Mouse (Mus musculus) frontal cortex, postnatal 36 days (tissue): ENCODE results near the gene Hoxa5.

Experiments
- DNase-seq, 2 experiments: peaks; one replicate each; pipeline ENCODE4 v3.0.0; 2022; ENCODE audit warnings: low spot score in 2 of 2

Gene Hoxa5

DNA sequence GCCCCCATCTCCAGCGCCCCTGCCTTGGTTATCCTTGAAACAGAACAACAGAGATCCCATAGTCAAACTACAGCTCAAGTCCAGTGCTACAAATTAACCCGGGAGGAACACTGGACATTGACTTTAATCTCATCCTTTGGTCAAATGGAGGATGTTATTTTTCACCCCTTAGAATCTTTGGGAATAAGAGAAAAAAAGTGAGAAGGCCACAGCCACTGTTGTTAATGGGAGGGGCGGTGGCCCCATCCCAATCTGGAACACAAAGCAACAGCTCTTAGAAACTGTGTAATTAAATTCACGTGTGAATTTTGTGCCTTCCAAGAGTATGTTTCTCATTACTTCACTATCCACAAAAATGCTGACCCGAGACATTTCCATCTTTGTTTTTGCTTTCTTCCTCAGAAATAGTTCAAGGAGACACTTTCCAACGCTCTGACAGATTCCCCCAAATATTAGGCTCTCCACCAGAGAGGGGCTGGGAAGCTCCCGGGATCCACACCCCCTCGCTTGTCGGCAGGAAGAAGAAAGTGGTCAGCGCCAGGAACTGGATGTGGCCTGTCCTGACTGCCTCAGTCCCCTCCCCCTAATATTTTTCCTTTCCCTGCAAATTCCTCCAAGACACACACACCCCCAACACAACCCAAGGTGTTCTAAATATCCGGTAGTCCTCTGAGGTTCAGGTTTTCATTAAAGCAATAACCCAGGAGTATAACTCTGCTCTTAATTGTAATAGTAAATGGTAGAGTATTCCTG, 23.3 kb upstream of the Hoxa5 start:
- no peak for DNase-seq

DNA sequence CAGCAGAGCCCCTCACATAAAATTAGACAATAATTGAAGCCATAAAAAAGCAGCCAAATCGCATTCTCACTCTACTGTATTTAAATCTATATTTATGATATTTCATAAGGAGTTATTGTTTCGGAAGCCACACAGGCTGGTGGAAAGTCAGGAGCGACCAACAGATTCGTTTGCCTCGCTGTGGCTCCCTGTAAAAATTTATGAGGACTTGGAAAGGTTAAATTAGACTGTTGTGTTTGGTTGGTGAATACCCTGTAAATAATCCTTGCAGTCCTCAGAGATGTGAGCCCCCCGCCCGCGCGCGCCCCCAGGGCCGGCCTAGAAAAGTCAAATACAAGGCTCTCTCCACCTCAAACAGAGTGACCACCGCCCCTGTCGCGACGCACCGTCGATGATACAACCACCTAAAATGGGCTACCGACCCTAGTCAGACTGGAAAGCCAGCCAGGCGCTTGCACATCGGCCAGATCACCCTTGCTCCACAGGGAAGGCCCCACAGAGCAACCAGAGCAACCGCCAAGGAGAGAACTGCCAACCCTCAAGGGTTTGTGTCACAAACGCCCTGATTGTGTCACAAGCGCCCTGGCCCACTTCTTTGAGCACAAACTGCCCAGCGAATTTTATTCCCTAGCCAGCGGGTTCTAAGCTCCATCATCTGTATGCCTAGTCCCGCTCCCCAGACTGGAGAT, 22.3 kb upstream of the Hoxa5 start:
- no peak for DNase-seq

DNA sequence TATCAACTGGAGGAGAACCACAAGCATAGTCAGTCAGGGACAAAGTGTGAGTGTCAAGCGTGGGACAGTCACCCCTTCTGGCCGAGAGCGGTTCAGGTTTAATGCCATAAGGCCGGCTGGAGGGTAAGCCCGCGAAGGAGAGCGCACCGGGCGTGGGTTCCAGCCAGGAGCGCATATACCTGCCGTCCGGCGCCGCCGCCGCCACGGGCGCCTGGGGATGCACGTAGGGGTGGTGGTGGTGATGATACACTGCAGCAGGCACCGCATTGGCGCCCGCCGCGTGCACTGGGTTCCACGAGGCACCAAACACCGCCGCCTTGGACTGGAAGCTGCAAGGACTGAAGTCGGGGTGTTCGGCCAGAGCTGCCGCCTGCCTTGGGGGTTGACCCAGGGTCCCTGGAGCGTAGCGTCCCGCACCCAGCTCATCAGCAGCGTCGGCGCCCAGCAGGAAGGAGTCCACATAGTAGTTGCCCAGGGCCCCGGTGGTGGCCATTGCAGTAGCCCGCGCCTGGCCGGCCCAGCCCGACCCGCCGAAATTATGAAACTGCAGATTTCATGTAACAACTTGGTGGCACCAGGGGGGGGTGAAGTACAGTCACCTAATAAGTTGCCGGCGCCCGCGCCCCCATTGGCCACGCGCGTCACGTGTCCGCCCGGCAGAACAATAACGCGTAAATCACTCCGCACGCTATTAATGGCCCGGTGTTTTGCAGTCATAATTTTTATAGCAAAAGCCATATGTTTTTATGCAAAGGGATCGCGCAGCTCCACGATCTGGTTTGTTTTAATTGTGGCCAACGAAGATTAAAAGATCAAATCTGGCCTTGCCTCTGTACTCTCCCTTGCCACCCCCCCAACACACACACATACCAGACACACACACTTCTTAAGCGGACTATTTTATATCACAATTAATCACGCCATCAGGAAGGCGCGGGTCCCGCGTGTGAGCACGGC, 21.5 kb upstream of the Hoxa5 start:
- DNase-seq, result no peak

DNA sequence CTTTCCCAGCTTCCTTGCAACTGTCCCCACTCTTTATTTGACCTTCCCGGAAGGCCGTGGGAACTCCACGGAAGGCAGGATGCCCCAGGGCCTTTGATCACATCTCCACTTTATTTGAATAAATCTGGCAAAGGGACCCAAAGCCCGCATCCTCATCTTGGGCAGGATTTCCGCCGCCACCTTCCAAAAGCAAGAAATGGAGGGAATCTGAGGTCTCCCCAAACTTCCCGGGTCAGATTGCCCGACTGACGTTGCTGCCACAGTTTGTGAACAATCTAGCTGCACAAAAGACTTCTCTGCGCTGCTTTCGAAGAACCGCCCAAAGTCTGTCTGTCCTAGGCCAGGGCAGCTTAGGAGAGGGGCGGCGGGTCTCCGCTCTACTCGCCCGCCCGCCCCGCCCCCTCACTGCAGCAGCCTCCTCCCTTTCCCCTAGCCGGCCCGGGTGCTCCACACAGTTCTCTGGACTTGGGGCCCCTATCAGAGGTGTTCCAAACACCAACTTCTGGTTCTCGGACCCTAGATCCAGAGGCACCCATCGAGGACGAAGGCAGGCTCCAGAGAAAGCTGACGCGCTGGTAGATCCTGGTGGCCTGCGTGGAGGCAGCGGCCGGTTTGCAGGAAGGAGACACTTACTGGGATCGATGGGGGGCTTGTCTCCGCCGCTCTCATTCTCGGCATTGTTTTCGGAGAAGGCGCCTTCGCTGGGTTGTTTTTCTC, 20.7 kb upstream of the Hoxa5 start:
- DNase-seq, result no peak

DNA sequence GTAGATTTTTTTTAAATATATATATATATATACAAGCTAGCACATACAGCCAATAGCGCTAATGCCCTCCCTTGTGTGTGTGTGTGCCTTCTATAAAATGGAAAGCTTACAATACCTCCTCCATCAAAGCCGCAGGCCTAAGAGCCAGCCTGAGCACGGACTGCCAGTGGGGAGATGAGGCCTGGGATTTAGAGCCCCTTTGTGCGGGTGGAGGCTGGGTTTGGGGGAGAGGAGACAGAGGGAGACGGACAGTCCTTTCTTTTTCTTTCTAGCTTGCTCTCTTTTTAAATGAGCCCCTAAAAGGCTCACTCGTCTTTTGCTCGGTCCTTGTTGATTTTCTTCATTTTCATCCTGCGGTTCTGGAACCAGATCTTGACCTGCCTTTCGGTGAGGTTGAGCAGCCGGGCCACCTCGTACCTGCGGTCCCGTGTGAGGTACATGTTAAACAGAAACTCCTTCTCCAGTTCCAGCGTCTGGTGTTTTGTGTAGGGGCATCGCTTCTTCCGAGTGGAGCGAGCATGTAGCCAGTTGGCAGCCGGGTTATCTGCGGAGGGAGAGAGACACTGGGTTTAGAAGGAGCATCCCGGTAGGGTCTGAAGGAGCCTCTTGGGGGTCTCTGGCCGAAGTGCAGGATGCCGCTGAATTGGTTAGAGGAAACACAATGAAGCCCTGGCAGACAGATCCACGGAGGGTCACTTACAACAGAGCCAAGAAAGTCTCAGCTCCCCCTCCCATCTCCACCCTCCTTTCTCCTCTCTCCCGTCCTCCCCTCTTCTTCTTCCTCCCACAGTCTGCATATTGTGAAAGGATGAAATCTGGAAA, 19.8 kb upstream of the Hoxa5 start:
- no peak for DNase-seq

DNA sequence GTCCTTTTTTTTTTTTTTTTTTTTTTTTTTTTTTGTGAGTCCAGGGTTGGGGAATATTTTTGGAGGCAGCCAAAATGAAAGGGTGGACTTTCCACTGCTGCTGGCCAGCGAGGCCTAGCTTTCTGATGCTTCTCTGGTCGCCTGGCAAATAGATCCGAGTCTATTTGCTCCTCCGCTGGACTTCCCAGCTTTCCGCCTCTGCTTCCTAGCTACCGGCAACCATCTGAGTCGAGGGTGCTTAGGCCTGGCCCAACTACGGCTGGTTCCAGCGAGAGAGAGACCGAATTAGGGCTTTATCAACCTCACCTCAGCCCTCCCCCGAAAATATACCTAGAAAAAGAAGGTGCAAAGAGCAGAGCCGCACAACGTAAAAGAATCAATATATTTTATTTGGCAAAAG, 18.3 kb upstream of the Hoxa5 start:
- DNase-seq, result no peak

DNA sequence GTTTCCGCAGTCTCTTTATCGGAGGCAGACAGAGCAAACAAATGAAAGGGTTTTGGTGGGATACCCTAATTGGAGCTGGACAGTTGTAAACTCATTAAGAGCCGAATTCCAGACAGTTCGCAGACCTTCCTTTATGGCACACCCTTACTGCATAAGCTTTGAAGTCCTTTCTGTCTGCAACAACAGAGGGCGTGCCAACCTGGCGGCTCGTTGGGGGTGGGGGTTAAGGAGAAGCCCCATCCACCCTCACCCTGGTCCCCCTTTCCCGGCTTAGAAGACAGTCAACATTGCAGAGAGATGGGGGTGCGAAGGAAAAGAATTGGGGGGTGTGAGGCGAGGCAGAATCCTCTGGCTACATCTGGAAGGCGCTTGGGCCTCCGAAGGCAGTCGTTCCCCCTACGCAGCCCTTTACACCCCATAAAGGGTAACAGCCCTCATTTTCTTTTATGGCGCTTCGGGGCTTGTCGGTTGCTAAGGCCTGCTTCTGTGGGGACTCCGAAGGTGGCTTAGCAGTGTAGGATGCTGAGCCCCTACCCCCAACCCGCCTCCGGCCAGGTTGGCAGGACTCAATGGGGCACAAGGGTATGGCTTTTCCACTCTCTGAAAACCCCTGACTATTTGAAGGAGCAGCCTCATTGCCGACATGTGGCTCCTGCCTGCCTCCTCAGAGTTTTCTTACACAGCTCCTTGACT, 17.8 kb upstream of the Hoxa5 start:
- no peak for DNase-seq

DNA sequence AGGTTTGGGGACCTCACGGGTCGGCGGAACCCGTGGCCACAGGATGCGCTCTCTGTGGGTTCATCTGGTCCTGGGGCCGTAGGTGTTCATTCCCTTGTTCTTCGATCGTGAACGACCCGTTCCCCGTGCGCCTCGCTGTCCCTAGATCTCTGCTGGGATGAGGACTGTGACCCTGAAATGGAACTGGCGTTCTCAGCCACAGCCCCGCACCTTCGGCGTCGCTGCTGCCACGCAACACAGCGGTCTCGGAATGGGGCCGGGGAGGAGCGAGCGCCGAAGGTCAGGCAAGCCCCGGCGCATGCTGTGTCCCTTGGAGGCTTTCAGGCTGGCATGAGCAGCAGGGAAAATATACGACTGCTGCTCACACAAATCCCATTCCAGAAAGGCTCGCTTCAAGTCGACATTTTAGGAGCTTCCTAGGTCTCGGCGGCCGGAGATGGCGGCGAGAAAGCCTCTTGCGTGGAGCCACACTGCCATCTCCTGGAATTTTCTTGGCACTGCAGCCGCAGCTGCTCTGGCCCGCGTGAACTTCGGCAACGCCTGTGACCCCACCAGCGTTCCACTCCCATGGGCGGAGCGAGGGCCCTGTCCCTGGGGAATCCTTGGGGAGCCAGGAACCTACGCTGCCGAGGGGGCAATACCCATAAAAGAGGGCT, 17.1 kb upstream of the Hoxa5 start, which contains the start of gene Hoxa7:
TSS of gene Hoxa7 (minus strand) at position 518 of the 656 bp plus-strand sequence.
- peak; percentile 80 to 85 for DNase-seq

DNA sequence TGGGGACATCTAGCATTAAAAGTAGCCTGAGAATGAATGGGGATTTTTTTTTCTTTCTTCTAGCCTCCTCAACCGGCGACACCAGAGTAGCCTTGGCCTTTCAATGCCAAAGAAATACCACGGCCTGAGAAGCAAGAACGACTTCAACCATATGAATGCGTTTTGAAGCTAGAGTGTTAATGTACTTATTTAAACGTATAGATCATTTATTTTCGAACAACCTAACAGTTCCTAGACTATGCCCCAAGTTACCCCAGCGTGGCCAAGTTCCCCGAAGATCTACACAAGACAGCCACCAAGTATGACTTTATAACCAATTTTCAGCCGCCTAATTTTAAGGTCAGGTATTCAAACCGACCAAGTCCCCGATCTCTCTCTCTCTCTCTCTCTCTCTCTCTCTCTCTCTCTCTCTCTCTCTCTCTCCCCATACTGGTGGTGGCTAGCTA, 16.5 kb upstream of the Hoxa5 start:
- no peak for DNase-seq

DNA sequence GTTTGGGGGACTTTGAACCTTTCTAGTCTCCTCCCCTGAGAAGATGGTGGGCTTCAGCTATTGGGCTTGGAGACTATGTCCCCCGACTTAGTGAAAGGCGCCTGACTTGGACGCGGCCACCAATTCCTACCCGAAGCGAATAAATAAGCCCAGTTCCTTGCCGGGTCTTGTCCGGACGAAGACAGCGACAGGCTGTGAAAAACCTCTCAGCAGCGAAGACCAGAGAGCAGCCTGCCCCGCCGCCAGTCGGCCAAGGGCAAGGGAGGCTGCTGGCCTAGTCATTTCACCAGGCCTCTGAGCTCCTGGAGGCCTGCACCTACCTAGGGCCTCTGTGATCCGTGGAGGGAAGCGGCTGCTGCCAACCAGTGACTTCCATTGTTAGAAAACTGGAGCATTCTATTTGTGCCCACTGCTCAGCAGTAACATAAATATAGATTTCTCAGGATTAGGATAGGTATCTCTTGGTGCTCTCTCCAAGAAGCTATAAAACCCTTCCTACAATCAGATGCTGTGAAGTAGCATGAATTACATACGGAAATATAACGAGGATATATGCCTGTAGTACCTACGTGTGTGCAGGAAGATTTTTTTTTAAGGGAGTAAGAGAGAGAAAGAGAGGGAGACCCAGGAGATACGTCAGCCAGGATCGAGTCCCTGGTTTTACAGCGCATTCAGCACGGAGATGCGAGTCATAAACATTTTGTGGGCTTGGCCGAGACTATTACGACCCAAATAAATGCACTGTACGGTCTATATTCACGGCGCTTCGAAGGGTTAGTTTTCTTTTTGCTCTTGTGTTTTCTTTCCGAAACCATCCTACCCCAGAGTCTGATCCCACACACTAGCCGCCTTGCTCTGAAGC, 15.8 kb upstream of the Hoxa5 start:
- no peak for DNase-seq

DNA sequence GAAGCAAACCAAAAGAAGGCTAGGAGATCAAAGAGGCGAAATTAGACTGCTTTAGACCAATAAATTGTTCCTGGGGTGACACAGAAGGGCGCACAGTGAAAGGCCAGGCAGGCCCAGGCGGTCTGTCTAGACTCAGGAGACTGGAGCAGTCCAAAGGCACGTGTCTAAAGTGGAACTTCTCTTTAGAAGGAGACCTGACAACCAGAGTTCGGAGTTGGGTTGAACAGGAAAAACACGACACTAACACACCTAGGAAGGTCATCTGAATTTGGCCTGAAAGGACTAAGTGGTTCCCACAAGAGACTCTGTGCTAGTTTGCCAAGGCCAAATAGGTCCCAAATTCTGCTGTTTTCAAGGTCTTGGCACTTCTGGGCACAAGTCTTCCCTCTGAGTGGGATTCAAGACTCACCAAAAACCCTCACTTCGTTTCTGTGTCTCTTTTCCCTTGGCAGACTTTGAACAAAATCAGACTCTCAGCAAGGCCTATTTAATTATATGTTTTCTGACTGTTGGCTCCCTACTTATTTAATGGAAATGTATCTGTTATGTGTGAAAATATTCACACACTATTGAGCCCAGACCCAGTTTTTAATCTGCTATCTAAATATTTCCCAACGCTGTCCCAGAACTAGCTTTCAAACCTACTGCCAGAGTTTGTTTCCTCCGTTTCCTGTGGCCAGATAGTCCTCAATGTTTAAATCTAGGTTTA, 15.0 kb upstream of the Hoxa5 start:
- DNase-seq, result no peak

DNA sequence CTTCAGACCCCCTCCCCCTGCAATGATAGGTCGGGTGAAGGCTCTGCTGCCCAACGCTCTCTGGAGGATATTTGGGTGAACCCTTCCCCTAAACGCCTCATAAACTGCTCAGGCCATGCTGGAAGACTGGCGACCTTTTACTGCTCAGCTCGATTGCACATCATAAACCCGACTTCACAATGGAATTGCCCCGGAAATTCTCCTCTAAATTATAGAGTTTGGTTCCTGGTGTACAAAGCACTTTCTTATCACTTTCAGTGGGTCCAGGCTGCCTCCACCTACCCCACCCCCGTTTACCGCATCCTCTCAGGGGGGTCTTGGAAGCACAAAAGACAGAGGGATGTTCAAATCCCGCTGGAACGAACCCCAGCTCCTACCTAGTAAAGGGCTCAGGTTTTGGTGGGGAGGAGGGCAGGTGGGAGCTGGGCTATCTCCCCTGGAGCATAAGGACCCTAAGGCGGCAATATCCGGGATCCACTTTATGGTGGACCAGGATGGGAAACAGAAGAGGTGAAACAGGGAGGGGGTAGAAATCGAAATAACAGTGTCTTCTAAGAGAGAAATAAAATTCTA, 14.3 kb upstream of the Hoxa5 start:
- DNase-seq, result no peak

DNA sequence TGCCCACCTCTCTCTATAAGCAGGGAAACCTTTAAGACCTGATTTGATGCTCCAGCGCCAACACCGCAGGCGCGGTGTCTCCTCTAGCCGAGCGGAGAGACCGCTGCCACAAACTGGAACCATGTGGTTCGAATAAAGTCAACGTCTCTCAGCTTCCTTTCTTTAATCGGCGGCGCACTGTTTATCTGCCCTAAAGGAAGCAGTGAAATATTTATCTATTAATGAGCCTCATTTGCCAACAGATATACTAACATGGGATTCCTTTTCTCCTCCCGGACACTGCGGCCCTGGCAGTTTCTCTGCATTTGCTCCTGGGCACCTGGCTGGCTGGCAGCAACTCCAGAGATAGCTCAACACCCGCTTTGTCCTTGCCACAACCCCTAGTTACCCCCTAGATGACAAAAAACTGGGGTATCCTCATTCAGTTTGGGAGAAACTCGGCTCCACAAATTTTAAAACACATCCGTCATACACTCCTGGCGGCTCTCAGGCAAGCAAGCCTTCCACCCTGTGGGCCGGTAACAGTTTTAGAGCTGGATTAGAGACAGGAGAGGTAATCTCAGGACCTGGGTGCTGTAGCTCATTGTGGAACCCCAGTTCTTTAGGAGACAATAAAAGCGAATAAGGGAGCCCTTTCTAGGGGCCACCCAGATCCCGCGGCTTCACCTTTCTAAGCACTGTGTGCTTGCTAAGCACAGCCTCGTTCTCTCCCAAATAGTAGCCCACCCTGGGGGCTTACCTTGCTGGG, 13.7 kb upstream of the Hoxa5 start:
- no peak for DNase-seq

DNA sequence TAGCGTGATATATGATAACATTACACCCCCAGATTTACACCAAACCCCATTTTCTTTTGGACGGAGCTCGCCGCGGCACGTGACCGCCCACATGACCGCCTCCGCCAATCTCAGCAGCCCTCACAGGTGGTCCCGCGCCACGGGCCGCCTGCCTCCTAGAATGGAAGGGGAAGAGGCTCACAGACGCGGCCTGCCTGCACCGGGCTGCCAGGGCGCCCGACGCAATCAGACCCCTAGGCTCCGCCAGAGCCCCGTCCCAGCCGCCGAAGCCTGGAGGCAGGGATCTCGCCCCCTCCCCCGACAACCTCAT, 13.0 kb upstream of the Hoxa5 start:
- DNase-seq, result no peak

DNA sequence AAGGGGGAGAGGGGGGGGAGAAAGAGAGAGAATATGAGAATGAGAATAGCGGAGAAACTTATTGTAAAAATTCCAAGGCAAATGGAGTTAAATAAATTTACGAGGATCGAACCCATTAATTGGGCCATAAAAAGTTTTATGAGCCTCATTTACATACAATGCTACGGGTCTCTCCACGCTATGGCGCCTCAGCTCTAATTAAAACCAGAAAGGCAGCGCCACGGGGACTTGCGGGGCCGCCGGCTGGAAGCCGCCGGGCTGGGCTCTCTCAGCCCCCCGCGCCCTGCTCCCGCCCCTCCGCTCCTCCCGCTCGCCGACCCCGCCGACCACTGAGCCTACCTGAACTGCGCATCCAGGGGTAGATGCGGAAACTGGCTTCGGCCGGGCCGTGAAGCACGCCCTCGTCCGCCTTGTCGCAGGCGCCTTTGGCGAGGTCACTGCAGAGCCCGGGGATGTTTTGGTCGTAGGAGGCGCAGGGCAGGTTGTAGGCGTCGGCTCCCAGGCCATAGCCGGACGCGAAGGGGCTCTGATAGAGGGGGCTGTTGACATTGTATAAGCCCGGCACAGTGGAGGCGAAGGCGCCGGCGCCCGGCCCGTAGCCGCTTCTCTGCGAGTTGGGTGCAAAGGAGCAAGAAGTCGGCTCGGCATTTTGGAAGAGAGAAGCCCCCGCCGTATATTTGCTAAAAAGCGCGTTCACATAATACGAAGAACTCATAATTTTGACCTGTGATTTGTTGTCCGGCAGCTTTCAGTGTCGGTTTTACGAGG, 12.5 kb upstream of the Hoxa5 start:
- no peak for DNase-seq
